Mouse (Mus musculus) T-helper 17 cell (primary cell): ENCODE measurements around the gene Gm21866.
"Not testable (repeated sequence)": the region's sequence is repeated elsewhere in the genome, so short reads cannot be mapped to it uniquely, and the experiment has no call there.

Experiments
- in situ Hi-C, 2 experiments: fragments of 300-600 bp; cut with MboI, MseI; formaldehyde crosslinking; loops; 1 replicate in 1 of 2; 2 replicates in 1 of 2; pipeline ENCODE4 v1.15.1; 2025; ENCODE audit warnings: high pct_unique_total_duplicates in 2 of 2

Gm21866 gene

GRCm38 (mm10) chrY:13465479-13465878 is at the start of gene Gm21866:
TSS of gene Gm21866 (minus strand) at chrY:13465579.
- in situ Hi-C loops: not testable (repeated sequence)

- in situ Hi-C loops: not testable (repeated sequence)
Observed at GRCm38 (mm10) chrY:13493726-13494125, 28.3 kb upstream of the Gm21866 start, which contains the start of gene Gm20773. TSS of gene Gm20773 (plus strand) at chrY:13494026.
